Mouse (Mus musculus) adrenal gland, postnatal 14 days (tissue): ENCODE measurements around the gene Armc9. TPM values are rescaled to one million over a fixed set of nuclear protein-coding genes. Genes with fewer than 3 reads are reported as not detected.
A peak's percentile ranks its signal among the peaks of the same experiment; 100 is the strongest.

Experiments
- DNase-seq: peaks from one replicate; pipeline ENCODE4 v3.0.0; 2021; ENCODE audit warnings: mixed read lengths
- total RNA-seq: library from RNA; stranded (reverse); gene quantifications from 2 replicates; pipeline ENCODE4 v1.2.3, GENCODE M21; 2021

Armc9 gene
- total RNA-seq, 1 experiment from 2014 or later: 10.6 TPM

GRCm38 (mm10) chr1:86225195-86225594 lies 70.6 kb downstream of the Armc9 start:
- DNase-seq: no peak

DNA sequence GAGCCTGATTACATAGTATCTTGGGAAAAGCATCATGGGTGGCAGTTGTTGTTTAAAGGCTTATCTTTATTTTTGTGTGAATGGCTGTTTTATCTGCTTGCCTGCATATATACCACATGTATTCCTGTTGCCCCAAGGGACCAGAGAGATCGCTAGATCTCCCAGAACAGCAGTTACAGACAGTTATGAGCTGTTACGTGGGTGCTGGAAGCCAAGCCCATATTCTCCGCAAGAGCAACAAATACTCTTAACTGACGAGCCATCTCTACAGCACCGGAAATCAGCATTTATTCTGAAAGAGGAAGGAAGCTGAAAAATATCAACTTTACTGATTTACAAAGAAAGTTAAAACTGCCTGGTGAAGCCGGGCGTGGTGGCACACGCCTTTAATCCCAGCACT lies 74.1 kb downstream of the Armc9 start:
- DNase-seq: no peak

GRCm38 (mm10) chr1:86229184-86229829 lies 74.7 kb downstream of the Armc9 start:
- DNase-seq: no peak

GRCm38 (mm10) chr1:86232631-86233030 lies 78.1 kb downstream of the Armc9 start:
- no peak for DNase-seq

DNA sequence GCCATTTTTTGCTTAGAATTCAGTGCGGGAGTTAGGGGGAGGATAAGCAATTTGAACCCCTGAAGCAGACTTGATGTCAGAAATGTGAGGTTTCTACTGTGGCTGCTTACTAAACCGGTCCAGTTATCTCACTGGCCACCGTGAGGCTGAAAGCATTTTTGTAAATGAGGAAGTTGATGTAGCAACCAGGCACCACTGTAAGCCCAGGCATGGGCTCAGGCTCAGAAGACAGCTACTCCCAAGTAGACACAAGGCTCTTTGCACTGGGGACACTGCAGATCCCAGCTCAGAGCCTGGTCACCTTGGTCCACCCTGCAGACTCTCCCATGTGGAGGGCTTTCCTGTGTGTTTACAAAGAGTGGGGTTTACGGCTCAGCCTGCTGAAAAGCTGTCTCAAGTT lies 79.2 kb downstream of the Armc9 start:
- no peak for DNase-seq

- no peak for DNase-seq
Measured at GRCm38 (mm10) chr1:86235118-86235517, 80.5 kb downstream of the Armc9 start.

GRCm38 (mm10) chr1:86236442-86236841 lies 81.9 kb downstream of the Armc9 start:
- DNase-seq: peak; percentile 74

DNA sequence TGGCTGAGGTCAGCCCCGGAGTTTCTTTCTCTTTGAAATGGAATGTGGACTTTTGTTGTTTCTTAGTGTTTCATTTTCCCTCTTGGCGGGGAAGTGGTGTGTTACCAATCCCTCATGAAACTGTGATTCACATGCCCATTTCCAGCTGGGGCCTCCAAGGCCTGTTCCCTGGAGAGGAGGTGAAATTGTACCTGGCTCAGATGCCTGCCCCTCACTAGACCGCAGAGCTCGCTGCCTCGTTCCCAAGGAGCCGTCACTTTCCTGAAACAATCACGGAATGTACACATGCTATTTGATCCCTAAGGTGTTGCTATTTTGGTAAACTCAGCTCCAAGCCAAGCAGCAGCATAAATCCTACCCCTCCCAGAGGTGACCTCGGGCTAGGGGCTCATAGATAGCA lies 84.4 kb downstream of the Armc9 start:
- DNase-seq: no peak

GRCm38 (mm10) chr1:86239871-86240270 lies 85.3 kb downstream of the Armc9 start:
- DNase-seq: no peak

DNA sequence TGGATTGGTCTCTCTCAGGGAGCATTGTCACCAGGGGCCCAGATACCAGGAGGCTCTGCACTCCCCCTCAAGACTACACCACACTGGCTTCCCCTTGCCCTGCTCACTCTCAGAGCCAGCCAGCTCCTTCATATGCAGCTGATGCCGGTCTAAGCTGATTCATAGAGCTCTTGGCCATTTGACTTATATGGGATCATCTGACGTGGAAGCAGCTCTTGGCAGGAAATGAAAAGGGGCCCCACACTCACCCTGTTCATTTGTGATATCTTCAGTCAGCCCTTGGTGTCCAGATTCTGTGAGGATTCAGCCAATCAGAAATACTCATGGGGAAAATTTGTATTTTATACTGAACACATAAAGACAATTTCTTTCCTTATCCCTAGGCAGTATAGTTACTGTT lies 86.4 kb downstream of the Armc9 start:
- no peak for DNase-seq

DNA sequence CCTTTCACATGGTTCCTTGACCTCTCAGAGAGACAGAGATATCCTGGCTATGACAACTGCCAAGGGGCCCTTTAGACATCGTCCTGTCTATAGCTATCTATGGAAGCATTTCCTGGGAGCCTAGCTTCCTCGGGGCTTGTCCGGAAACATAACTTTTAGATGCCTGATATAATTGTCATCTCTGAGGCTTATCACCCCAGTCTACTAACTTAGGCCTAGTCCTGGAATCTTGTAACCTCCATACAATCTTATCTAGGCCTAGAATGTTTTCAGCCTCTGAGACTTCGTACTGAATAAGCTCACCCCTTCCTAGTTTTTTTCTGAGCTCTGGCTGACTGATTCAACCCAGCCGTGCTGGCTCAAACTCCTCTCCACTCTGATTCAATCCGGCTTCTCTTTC lies 88.9 kb downstream of the Armc9 start:
- no peak for DNase-seq

- no peak for DNase-seq
Measured at GRCm38 (mm10) chr1:86245301-86246085, 90.9 kb downstream of the Armc9 start.

GRCm38 (mm10) chr1:86253410-86253809 lies 98.8 kb downstream of the Armc9 start:
- no peak for DNase-seq

- DNase-seq: no peak
Measured at GRCm38 (mm10) chr1:86256311-86256710, 101.7 kb downstream of the Armc9 start.

- no peak for DNase-seq
Measured at GRCm38 (mm10) chr1:86257228-86257627, 102.6 kb downstream of the Armc9 start.

DNA sequence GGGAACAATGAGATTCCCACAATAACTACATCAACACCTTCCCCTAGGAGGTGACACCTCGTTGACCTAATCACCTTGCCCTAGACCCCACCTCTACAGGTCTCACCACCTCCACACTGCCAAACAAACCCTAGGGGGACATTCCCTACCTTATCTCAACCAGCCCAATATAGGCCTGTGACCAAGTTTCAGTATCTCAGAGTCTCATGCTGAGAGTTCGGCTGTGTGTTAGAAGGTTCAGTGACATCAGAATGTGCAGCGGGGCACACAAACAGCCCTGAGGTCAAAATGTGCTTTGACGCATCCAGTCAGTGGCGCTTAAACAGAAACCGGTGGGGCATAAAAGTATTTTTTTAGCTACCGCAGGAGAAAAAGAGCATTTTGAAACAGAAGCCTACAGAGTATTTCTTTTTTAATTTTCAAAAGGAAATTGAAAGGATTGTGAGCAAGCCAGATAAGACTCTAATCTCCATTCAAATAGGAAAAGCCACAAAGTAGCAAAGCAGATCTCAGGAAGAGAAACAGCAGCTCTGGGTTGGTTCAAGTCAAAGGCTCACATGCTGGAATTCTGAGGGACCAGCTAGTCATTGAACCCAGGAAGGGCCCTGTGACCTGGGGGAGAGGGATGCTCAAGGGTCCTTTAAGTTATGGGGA lies 103.7 kb downstream of the Armc9 start:
- no peak for DNase-seq

DNA sequence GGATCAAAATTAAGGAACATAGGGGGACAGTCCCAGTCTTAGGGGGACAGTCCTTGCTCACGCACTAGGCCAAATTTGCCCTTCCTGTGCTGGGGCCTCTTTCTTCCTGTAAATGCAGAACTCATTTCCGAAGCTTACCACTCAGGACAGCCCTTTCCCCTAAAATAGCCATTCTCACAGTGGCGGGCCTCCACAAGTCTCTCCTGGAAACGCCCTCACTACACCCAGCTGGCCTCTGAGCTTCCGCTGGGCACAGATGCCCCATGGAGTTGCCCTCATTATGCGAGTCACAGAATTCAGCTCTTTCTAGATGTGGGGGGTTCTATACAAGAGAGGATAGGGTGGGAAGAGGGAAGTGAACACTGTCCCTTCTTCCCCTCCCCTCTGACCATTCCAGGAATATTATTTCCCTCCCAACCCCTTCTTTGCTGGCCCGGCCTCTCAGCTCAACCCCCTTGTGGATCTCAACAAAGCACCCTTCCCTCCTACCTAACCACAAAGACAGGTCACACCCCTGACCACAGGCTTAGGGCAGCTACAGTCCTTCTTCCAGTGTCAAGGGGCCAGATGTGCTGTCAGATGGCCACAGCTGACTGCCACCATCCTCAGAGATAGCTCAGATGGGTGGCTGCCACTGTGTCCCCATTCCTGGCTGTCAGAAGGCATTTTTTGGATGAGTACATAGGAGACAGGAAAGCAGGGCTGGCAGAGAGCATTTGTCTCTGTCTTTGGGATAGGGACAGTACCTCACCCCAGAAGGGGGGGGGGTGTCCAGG lies 109.2 kb downstream of the Armc9 start:
- no peak for DNase-seq

DNA sequence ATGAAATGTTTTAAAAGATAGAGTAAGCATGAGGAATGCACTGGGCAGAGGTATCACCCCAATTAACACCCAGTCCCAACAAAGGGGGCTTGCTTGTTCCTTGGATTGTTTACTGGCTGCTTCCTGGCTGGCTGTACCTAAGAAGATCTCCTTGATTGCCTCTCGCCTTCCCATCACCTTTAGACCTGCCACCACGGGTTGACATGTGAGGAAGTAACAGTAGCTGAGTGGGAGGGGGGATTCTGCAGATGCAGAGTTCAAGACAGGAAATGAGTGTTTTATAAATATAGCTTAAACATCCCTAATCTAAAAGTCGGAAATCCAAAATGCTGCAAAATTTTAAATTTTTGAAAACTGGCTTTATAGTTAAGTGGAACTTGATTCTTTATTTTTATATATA lies 110.5 kb downstream of the Armc9 start:
- no peak for DNase-seq

DNA sequence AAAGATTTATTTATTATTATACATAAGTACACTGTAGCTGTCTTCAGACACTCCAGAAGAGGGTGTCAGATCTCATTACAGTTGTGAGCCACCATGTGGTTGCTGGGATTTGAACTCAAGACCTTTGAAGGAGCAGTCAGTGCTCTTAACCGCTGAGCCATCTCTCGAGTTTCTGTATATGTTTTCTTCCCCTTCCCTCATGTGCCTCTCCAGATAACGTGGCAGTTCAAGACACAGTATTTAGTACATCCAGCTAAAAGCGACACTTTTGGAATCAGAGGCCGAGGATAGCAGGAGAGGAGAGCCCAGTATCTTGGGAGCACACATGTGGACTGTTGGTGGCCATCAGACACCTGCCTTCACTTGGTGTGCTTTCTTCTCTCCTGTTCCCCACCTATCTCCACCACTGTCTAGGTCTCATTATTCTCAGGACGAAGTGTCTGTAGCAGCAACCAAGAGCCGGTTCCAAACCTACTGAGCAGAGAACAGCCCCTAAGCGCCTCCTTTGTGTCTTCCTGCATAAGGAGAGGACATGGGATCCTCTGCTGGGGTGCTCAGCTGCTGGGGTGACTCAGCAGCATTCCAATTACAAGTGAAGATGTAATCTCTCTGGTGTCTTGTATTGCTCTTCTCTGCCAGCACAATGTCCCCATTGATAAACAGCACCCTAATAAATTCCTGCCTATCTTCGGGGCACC lies 114.1 kb downstream of the Armc9 start:
- DNase-seq: no peak

DNA sequence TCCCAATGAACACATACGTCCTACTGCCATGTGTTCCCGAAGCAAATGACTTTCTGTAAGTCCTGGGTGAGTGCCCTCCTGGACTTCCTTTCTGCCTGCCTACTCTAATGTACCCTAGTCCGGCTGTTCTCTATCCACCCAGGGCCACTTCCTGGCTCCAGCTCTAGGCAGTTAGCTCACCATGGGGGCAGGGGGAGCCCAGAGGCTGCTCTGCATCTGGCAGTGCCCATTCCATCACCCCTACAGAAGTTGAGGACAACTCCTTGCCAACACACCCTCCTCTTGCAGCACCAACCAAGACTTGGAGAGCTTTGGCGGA lies 114.6 kb downstream of the Armc9 start:
- peak; percentile 10 for DNase-seq

DNA sequence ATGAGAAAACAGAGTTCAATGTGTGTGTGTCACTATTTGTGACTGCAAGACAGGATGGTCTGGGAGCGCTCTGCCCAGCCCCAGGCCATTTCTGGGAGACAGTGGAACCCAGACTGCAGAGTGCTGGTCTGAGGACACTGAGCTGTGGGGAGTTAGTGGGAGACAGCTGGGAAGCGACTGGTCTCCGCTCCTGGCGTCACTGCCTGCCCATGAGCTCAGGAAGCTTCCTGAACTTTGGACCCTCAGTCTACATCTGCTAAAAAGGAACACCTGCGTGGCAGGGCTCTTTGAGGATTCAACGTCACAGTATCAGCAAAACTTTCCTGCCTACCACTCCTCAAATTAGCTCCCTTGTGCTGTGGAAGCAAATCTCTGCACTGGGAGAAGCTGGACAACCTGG lies 117.1 kb downstream of the Armc9 start:
- no peak for DNase-seq

DNA sequence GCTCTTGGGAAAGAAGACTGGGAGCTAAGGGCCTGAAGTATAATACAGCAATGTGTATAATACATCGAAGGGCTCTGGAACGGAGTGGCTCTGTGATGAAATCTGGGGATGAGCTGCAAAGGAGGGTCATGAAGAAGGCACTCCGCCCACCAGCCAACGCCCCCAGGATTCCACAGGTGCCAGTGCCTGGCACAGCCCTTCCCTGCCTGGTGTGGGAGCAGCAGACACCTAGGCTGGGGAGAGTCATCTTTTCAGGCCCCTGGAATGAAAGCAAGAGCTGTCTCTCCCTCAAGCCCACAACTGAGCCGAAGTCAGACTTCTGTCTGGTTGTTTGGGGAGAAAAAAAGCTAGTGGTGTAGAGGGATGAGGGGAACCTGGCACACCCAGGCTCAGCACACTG lies 122.5 kb downstream of the Armc9 start:
- no peak for DNase-seq
